Mouse (Mus musculus) neutrophil, adult 5-6 weeks (primary cell): ENCODE data around the gene Prss37. TPM values are rescaled to one million over a fixed set of nuclear protein-coding genes. Genes with fewer than 3 reads are reported as not detected.

Experiments used
- ATAC-seq: fragments of 151-379, 151-347 bp; 2 replicates; pipeline ENCODE4 v1.8.0; 2017; ENCODE audit warnings: mild to moderate bottlenecking, moderate TSS enrichment; ENCODE audit not compliant: insufficient number of reproducible peaks, poor library complexity, low FRiP score, severe bottlenecking; ENCODE audit errors: extremely low read depth
- total RNA-seq: library from RNA; stranded (forward); fragments of 200-1000 nt; gene quantifications from 2 replicates; pipeline ENCODE4 v1.2.3, GENCODE M21; 2017

Gene Prss37
- total RNA-seq: not detected in 2 replicates

- no peak for ATAC-seq
Measured at GRCm38 (mm10) chr6:40519408-40519807, at the start of gene Prss37. Prss37 (minus strand) TSS chr6:40519508.

GRCm38 (mm10) chr6:40554950-40555349 is 35.6 kb upstream of the Prss37 start, which contains the start of gene Olfr461:
Olfr461 (minus strand) TSS chr6:40555050.
- no peak for ATAC-seq

GRCm38 (mm10) chr6:40544690-40545089 is 25.4 kb upstream of the Prss37 start:
- ATAC-seq: no peak

- no peak for ATAC-seq
Measured at GRCm38 (mm10) chr6:40493229-40493628, 26.1 kb downstream of the Prss37 start, which contains the start of gene Tas2r108. Tas2r108 (plus strand) TSS chr6:40493529.

GRCm38 (mm10) chr6:40490933-40491332 is 28.4 kb downstream of the Prss37 start, which contains the start of gene Tas2r137:
Tas2r137 (plus strand) TSS chr6:40491233.
- ATAC-seq: no peak

- no peak for ATAC-seq
Measured at GRCm38 (mm10) chr6:40482318-40482717, 37.0 kb downstream of the Prss37 start.

- ATAC-seq: no peak
Measured at GRCm38 (mm10) chr6:40479705-40480104, 39.6 kb downstream of the Prss37 start.

- ATAC-seq: peak; percentile 35; the same call in 1 of the 2 replicates
Measured at GRCm38 (mm10) chr6:40476132-40476531, 43.2 kb downstream of the Prss37 start.

- no peak for ATAC-seq
Measured at GRCm38 (mm10) chr6:40471720-40472010, 47.6 kb downstream of the Prss37 start.

- ATAC-seq: peak; percentile 95
Measured at GRCm38 (mm10) chr6:40470916-40471719, 48.2 kb downstream of the Prss37 start, which contains the start of gene Ssbp1. Ssbp1 (plus strand) TSS chr6:40471352.

- 0 out of 2 replicates have a peak, but pooled peaks have one; percentile 39 for ATAC-seq
Measured at GRCm38 (mm10) chr6:40465710-40466109, 53.6 kb downstream of the Prss37 start.

Other genes starting within 250 kb of the Prss37 start
- gene Agk, start 194.3 kb downstream of the Prss37 start, total RNA-seq: 17.1 and 19.7 TPM in 2 replicates
- 16.8 and 18.5 TPM in 2 replicates for gene E330009J07Rik, start 83.4 kb downstream of the Prss37 start, total RNA-seq
- gene Wee2, start 80.4 kb downstream of the Prss37 start, total RNA-seq: not detected in 2 replicates
- gene Ssbp1, start 48.2 kb downstream of the Prss37 start, total RNA-seq: 68.6 and 69.5 TPM in 2 replicates
- 0.58 and 0.74 TPM in 2 replicates for gene Tas2r137, start 28.3 kb downstream of the Prss37 start, total RNA-seq
- gene Tas2r108, start 26.0 kb downstream of the Prss37 start, total RNA-seq: not detected in 2 replicates
- not detected in 2 replicates for gene Olfr461, start 35.5 kb upstream of the Prss37 start, total RNA-seq
- gene Olfr460, start 50.0 kb upstream of the Prss37 start, total RNA-seq: not detected in 2 replicates
- gene Clec5a, start 66.3 kb upstream of the Prss37 start, total RNA-seq: 84.5 and 85.2 TPM in 2 replicates
- not detected in 2 replicates for gene Tas2r138, start 93.8 kb upstream of the Prss37 start, total RNA-seq
- gene Mgam, start 109.3 kb upstream of the Prss37 start, total RNA-seq: 73.4 and 107 TPM in 2 replicates